Comparison of ENCODE assay signal across 14 mouse cellular contexts in genomic region chr8:122961458-122961857, GRCm38 (mm10).
DNase-seq lines count a peak whose midpoint lies in the region; ATAC-seq and TF ChIP-seq lines count a peak whose summit lies in the region.
"Had no signal": no experiment of that assay in that cellular context is flagged by ENCODE, and none has a peak within 500 bp of the region (broad histone marks: within the 10 kb centered on the region; RNA-seq: fewer than 3 reads in every experiment).

No protein-coding gene starts in this region.

- peak overlapping the region; percentile 48 for H3K27ac ChIP-seq in gastrocnemius, adult 2 months
- no peak overlapping the region for H3K27ac ChIP-seq in lung, embryonic 15.5 days
- no peak overlapping the region for H3K27ac ChIP-seq in intestine, embryonic 15.5 days
- H3K27ac ChIP-seq in liver, embryonic 13.5 days: peak overlapping the region; percentile 67
- H3K27ac ChIP-seq: embryonic facial prominence, embryonic 12.5 days; limb, embryonic 12.5 days had no signal

- peak overlapping the region; percentile 18; the same call in 1 of the 2 replicates for H3K4me2 ChIP-seq in lung, embryonic 15.5 days
- 0 out of 2 replicates have a peak overlapping the region, but pooled peaks have one; percentile 26 for H3K4me2 ChIP-seq in intestine, embryonic 15.5 days (replicated peaks)
- peak overlapping the region; percentile 49 for H3K4me2 ChIP-seq in liver, embryonic 13.5 days
- H3K4me2 ChIP-seq: embryonic facial prominence, embryonic 12.5 days; limb, embryonic 12.5 days had no signal

- intact Hi-C loops in gastrocnemius, adult 2 months (cut with DNase I): no loop called here
- intact Hi-C loops in gastrocnemius, postnatal 36 days (cut with DNase I): no loop called here

- H3K9me3 ChIP-seq in lung, embryonic 15.5 days: no peaks in the 10 kb centered on the region
- H3K9me3 ChIP-seq in intestine, embryonic 15.5 days: no peaks in the 10 kb centered on the region
- H3K9me3 ChIP-seq in liver, embryonic 13.5 days (replicated peaks): no peaks in the 10 kb centered on the region
- H3K9me3 ChIP-seq: embryonic facial prominence, embryonic 12.5 days; limb, embryonic 12.5 days had no signal

- TF ChIP-seq CTCF in gastrocnemius, adult 2 months (IDR thresholded peaks at IDR 0.05): no peak

- WGBS in lung, embryonic 15.5 days: 15% methylated on average over 2 of the region's 2 CpGs
- 14% methylated on average over 2 of the region's 2 CpGs for WGBS in intestine, embryonic 15.5 days
- 6% methylated on average over 2 of the region's 2 CpGs for WGBS in liver, embryonic 13.5 days (ENCODE audit: insufficient replicate concordance)

- H3K27me3 ChIP-seq in lung, embryonic 15.5 days: no peaks in the 10 kb centered on the region
- no peaks in the 10 kb centered on the region for H3K27me3 ChIP-seq in intestine, embryonic 15.5 days (replicated peaks)
- H3K27me3 ChIP-seq in liver, embryonic 13.5 days: no peaks in the 10 kb centered on the region
- H3K27me3 ChIP-seq: embryonic facial prominence, embryonic 12.5 days; limb, embryonic 12.5 days had no signal

- H3K4me1 ChIP-seq in lung, embryonic 15.5 days: peaks cover 31% of the 10 kb centered on the region
- peaks cover 27% of the 10 kb centered on the region for H3K4me1 ChIP-seq in intestine, embryonic 15.5 days (replicated peaks)
- peaks cover 92% of the 10 kb centered on the region for H3K4me1 ChIP-seq in liver, embryonic 13.5 days (replicated peaks)

- H3K9ac ChIP-seq in lung, embryonic 15.5 days: no peak overlapping the region
- H3K9ac ChIP-seq in intestine, embryonic 15.5 days: no peak overlapping the region
- peak overlapping the region; percentile 47; the same call in 1 of the 2 replicates for H3K9ac ChIP-seq in liver, embryonic 13.5 days
- H3K9ac ChIP-seq: embryonic facial prominence, embryonic 12.5 days; limb, embryonic 12.5 days had no signal

- H3K36me3 ChIP-seq in lung, embryonic 15.5 days: no peaks in the 10 kb centered on the region
- no peaks in the 10 kb centered on the region; the same call in 1 of the 2 replicates for H3K36me3 ChIP-seq in intestine, embryonic 15.5 days
- H3K36me3 ChIP-seq in liver, embryonic 13.5 days: 0 out of 2 replicates have a peak, but pooled peaks cover 5% of the 10 kb centered on the region

- ATAC-seq in lung, embryonic 15.5 days (ENCODE audit: borderline replicate concordance, extremely low read depth, low FRiP score, low TSS enrichment): no peak
- no peak for ATAC-seq in intestine, embryonic 15.5 days
- peak; percentile 19; the same call in 1 of the 2 replicates for ATAC-seq in liver, embryonic 13.5 days (ENCODE audit: low read depth)

- DNase-seq in gastrocnemius, adult 2 months: no peak
- no peak for DNase-seq in gastrocnemius, postnatal 36 days
- no peak for DNase-seq in lung, postnatal 10 days
- no peak for DNase-seq in liver, embryonic 13.5 days
- DNase-seq in cerebellum, adult 9-11 months: no peak
- DNase-seq in cerebellum, postnatal 14 days: no peak
- DNase-seq: adrenal gland, postnatal 10 days; cerebellum, postnatal 10 days; heart, postnatal 36 days; spleen, adult 18-20 months had no signal

- H3K4me3 ChIP-seq in gastrocnemius, adult 2 months: no peak overlapping the region; the same call in 1 of the 2 replicates
- H3K4me3 ChIP-seq in lung, embryonic 15.5 days: no peak overlapping the region
- H3K4me3 ChIP-seq in intestine, embryonic 15.5 days (replicated peaks): no peak overlapping the region
- H3K4me3 ChIP-seq in liver, embryonic 13.5 days (replicated peaks): no peak overlapping the region
- H3K4me3 ChIP-seq: embryonic facial prominence, embryonic 12.5 days; limb, embryonic 12.5 days had no signal

Comparison
In these comparisons a context has a peak if more than half of its experiments do, and no peak if none do; other contexts are left out.
1. H3K27ac ChIP-seq: peak in gastrocnemius, adult 2 months (single experiment) and liver, embryonic 13.5 days (single experiment); none in lung, embryonic 15.5 days (single experiment) and intestine, embryonic 15.5 days (single experiment).
2. Peak in every context shown above with its lines, with median percentiles within 50 percentile points of each other: H3K4me2 ChIP-seq.